Mouse (Mus musculus): ENCODE results near the gene Eif5b. TPM values are rescaled to one million over a fixed set of nuclear protein-coding genes. Genes with fewer than 3 reads are reported as not detected.

Gene Eif5b
- polyA plus RNA-seq, 1 experiment from 2014 or later, result 16.0 TPM

DNA sequence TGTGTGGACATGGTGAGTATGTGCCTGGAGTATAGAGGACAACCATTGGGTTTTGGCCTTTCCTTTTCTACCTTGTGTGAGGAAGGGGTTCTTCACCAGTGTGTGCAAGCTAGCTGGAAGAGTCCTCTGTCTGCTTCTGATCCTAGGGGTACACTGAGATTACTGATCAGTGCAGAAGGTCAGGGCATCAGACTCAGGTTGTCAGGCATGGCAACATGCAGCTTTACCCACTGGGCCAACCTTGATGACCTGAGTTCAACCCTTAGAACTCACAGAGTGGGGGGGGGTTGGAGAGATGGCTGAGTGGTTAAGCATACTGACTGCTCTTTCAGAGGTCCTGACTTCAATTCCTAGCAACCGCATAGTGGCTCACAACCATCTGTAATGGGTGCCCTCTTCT, 13.5 kb upstream of the Eif5b start:
- no peak for TF ChIP-seq CTCF (IDR thresholded peaks at IDR 0.05)
- H3K4me3 ChIP-seq (ENCODE audit: low read depth, low read length), result no peak overlapping the region
- ATAC-seq (no peak), DNase-seq (ENCODE audit: low spot score) (no peak)
- no peak overlapping the region for H3K27ac ChIP-seq (ENCODE audit: low read length)
- no peak overlapping the region for H3K9ac ChIP-seq (replicated peaks; ENCODE audit: low read depth)
- peaks cover 22% of the 10 kb centered on the region; the same call in 1 of the 2 replicates for H3K36me3 ChIP-seq (ENCODE audit: insufficient read depth, low read length)
- WGBS, result 96% methylated on average over 1 of the region's 1 CpGs
- H3K4me2 ChIP-seq (replicated peaks; ENCODE audit: low read depth, low read length), result no peak overlapping the region
- no peaks in the 10 kb centered on the region for H3K27me3 ChIP-seq (replicated peaks; ENCODE audit: insufficient read depth, low read length)
- H3K4me1 ChIP-seq (ENCODE audit: insufficient read depth, low read depth, low read length), result no peaks in the 10 kb centered on the region
- no peaks in the 10 kb centered on the region for H3K9me3 ChIP-seq (ENCODE audit: low read length)

DNA sequence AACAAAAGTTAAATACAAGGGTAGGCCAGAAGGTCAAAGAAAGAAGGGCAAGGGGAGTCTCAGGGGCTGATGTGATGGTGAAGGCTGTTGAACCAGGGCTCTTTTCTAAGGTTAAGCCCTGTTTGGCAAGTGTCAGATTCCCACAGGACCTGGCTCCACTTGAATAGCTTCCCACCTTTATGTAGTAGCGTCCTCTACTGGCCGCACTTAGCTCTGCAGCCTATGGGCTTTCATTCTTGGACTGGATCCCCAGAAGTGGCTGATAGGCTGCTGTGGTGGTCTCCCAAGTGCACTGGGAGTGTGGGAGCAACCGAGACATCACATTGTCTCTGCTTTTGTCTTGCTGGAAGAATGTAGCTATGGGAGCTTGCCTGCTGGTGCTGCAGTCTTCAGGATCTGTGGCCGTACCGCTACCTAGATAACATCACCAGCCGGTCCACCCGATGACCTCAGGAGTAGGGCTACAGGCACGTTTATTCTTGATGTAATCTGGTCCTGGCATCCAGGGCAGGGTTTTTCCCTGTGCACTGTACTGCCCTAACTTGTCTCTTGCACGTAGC, 12.0 kb upstream of the Eif5b start:
- Histone ChIP-seq H3K27me3 (replicated peaks; ENCODE audit: insufficient read depth, low read length) (no peaks in the 10 kb centered on the region), H3K4me3 (ENCODE audit: low read depth, low read length) (no peak overlapping the region), H3K9ac (replicated peaks; ENCODE audit: low read depth) (no peak overlapping the region), H3K27ac (ENCODE audit: low read length) (no peak overlapping the region), H3K4me2 (replicated peaks; ENCODE audit: low read depth, low read length) (no peak overlapping the region), H3K36me3 (ENCODE audit: insufficient read depth, low read length) (peaks cover 30% of the 10 kb centered on the region; the same call in 1 of the 2 replicates), H3K4me1 (ENCODE audit: insufficient read depth, low read depth, low read length) (no peaks in the 10 kb centered on the region), H3K9me3 (ENCODE audit: low read length) (no peaks in the 10 kb centered on the region)
- TF ChIP-seq EP300 (IDR thresholded peaks at IDR 0.05), result no peak
- TF ChIP-seq CTCF (IDR thresholded peaks at IDR 0.05), result peak; percentile 85
- 87% methylated on average over 9 of the region's 9 CpGs for WGBS
- DNase-seq (ENCODE audit: low spot score) (peak; percentile 36), ATAC-seq (no peak)

DNA sequence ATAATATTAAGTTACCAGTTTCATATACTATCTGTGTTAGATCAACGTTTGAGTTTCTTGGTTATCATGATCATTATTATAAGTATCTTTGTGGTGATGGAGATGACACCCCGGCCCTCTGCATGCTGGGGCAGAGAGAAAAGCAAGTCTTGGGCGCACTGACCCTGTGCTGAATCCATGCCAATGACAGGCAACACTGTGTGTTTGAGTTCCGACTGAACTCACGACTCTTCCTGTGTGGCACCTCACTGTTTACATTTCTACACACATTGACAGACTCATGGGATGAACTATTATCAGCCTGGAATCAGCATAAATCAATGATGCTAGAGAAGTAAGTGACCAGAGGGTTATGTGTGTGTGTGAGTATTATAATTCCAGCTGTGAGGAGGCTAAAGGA, 10.0 kb upstream of the Eif5b start:
- 71% methylated on average over 5 of the region's 5 CpGs for WGBS
- DNase-seq (ENCODE audit: low spot score), result no peak
- Histone ChIP-seq H3K36me3 (ENCODE audit: insufficient read depth, low read length) (peaks cover 40% of the 10 kb centered on the region; the same call in 1 of the 2 replicates), H3K4me1 (ENCODE audit: insufficient read depth, low read depth, low read length) (no peaks in the 10 kb centered on the region), H3K4me2 (replicated peaks; ENCODE audit: low read depth, low read length) (no peak overlapping the region), H3K27me3 (replicated peaks; ENCODE audit: insufficient read depth, low read length) (no peaks in the 10 kb centered on the region), H3K9ac (replicated peaks; ENCODE audit: low read depth) (no peak overlapping the region), H3K27ac (ENCODE audit: low read length) (no peak overlapping the region), H3K4me3 (ENCODE audit: low read depth, low read length) (no peak overlapping the region), H3K9me3 (ENCODE audit: low read length) (no peaks in the 10 kb centered on the region)
- ATAC-seq, result no peak
- no peak for TF ChIP-seq CTCF (IDR thresholded peaks at IDR 0.05)
- TF ChIP-seq EP300 (IDR thresholded peaks at IDR 0.05), result no peak

DNA sequence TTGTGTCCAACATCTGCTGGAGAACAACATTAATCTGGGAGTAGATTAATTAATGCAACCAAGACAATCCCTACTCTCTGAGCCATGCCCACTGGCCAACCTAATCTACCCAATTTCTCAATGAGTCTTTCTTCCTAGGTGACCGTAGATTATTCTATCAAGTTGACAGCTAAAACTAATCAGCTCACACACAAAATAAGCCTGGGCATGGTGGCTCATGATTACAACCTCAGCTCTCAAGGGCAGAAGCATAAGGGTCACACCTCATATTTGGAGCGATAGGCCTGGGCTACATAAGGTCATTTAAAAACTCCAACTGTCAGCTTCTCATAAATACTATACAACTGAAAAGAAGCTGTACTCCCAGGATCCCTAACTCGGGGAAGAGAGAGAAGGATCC, 1.6 kb upstream of the Eif5b start:
- H3K36me3 ChIP-seq (ENCODE audit: insufficient read depth, low read length), result peaks cover 22% of the 10 kb centered on the region
- no peak for ATAC-seq
- peak overlapping the region; percentile 93 for H3K27ac ChIP-seq (ENCODE audit: low read length)
- TF ChIP-seq EP300 (IDR thresholded peaks at IDR 0.05) (no peak), CTCF (IDR thresholded peaks at IDR 0.05) (no peak)
- H3K9me3 ChIP-seq (ENCODE audit: low read length), result no peaks in the 10 kb centered on the region
- peak overlapping the region; percentile 97 for H3K4me3 ChIP-seq (ENCODE audit: low read depth, low read length)
- no peaks in the 10 kb centered on the region for H3K27me3 ChIP-seq (replicated peaks; ENCODE audit: insufficient read depth, low read length)
- peak; percentile 7 for DNase-seq (ENCODE audit: low spot score)
- H3K4me2 ChIP-seq (replicated peaks; ENCODE audit: low read depth, low read length), result peak overlapping the region; percentile 70
- peaks cover 6% of the 10 kb centered on the region; the same call in 1 of the 2 replicates for H3K4me1 ChIP-seq (ENCODE audit: insufficient read depth, low read depth, low read length)
- peak overlapping the region; percentile 70 for H3K9ac ChIP-seq (replicated peaks; ENCODE audit: low read depth)
- 35% methylated on average over 3 of the region's 3 CpGs for WGBS

DNA sequence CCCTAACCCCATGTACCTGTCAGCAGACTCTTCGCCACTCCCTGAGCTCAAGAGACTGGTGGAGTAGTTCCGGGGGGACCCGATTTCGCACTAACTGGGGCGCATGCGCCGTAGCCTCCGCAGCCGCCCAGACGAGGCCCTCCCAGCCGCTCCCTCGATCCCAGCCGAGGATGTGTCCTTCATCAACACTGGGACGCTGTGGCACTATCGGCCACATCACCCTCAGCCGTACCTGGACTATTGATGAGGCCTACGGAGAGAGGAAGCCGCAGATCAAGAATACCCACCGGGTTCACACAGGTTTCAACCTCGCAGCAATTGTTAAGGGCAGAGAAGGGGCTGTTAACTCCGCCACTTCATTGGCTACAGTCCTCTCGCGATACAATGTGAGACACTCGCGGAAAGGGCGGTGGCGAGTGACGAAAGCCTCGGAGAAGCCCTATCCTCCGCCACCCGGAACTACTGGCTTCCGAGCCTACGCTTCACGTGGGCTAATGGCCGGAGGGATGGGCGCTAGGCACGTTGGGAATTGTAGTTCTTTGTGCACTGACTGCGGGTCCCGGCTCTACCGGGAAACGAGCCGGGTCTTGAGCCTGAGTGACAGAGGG, 829 bp upstream of the Eif5b start:
- H3K4me2 ChIP-seq (replicated peaks; ENCODE audit: low read depth, low read length), result peak overlapping the region; percentile 77
- peaks cover 6% of the 10 kb centered on the region; the same call in 1 of the 2 replicates for H3K4me1 ChIP-seq (ENCODE audit: insufficient read depth, low read depth, low read length)
- peak; percentile 95 for ATAC-seq
- peaks cover 16% of the 10 kb centered on the region for H3K36me3 ChIP-seq (ENCODE audit: insufficient read depth, low read length)
- under 1% methylated on average over 42 of the region's 42 CpGs for WGBS
- H3K27me3 ChIP-seq (replicated peaks; ENCODE audit: insufficient read depth, low read length), result no peaks in the 10 kb centered on the region
- DNase-seq (ENCODE audit: low spot score), result peak; percentile 99
- peak overlapping the region; percentile 70 for H3K9ac ChIP-seq (replicated peaks; ENCODE audit: low read depth)
- H3K27ac ChIP-seq (ENCODE audit: low read length), result peak overlapping the region; percentile 94
- TF ChIP-seq CTCF (IDR thresholded peaks at IDR 0.05) (no peak), EP300 (IDR thresholded peaks at IDR 0.05) (peak; percentile 67)
- peak overlapping the region; percentile 97 for H3K4me3 ChIP-seq (ENCODE audit: low read depth, low read length)
- H3K9me3 ChIP-seq (ENCODE audit: low read length), result no peaks in the 10 kb centered on the region

DNA sequence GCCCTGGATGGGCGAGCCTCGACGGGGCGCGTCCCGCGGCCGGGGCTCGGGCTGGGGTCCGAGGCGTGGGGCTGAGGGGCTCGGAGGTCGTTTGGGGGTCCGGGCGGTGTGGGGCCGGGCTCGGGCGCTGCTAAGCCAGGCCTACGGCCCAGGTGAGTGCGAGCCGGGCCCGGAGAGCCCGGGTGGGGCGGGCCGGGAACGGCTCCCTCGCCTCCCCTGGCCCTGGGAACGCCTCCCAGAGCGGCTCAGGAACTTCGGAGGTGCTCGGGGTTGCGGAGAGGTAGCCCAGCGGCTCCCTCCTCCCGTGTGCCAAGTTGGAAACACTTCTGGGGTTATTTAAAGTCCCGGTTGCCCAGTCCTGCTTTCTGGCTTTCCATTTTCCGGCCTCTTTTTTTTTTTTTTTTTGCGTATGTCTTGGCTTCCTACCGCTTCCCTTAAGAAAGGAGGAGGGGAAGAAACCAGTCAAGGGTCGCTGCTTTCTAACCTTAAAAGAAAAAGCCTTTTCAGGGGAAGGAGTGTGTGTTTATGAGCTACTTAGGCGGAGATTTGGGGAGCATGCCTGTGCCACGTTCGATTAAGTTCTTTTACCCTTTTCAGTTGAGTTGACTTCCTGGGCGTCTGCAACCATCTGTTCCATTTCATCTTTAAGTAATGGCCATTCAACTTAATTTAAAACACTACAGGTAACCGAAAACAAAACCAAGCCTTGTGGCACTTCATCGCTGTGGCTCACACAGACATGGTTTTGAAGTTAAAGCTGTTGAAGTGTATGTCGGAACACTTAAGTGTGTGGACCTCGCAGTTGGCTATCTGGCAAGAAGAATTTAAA, 775 bp downstream of the Eif5b start:
- H3K4me1 ChIP-seq (ENCODE audit: insufficient read depth, low read depth, low read length), result peaks cover 6% of the 10 kb centered on the region; the same call in 1 of the 2 replicates
- ATAC-seq (peak; percentile 32), DNase-seq (ENCODE audit: low spot score) (peak; percentile 71)
- H3K9me3 ChIP-seq (ENCODE audit: low read length), result no peaks in the 10 kb centered on the region
- peak overlapping the region; percentile 94 for H3K27ac ChIP-seq (ENCODE audit: low read length)
- TF ChIP-seq CTCF (IDR thresholded peaks at IDR 0.05) (no peak), EP300 (IDR thresholded peaks at IDR 0.05) (no peak)
- H3K36me3 ChIP-seq (ENCODE audit: insufficient read depth, low read length), result peaks cover 9% of the 10 kb centered on the region
- WGBS, result 4% methylated on average over 31 of the region's 47 CpGs
- H3K9ac ChIP-seq (replicated peaks; ENCODE audit: low read depth), result peak overlapping the region; percentile 90
- peak overlapping the region; percentile 77 for H3K4me2 ChIP-seq (replicated peaks; ENCODE audit: low read depth, low read length)
- H3K27me3 ChIP-seq (replicated peaks; ENCODE audit: insufficient read depth, low read length), result no peaks in the 10 kb centered on the region
- H3K4me3 ChIP-seq (ENCODE audit: low read depth, low read length), result peak overlapping the region; percentile 97

All from lung, postnatal 0 days (tissue).